Mouse (Mus musculus): ENCODE data around the gene Zfp575.
"Not testable (repeated sequence)": the region's sequence is repeated elsewhere in the genome, so short reads cannot be mapped to it uniquely, and the experiment has no call there.

Gene Zfp575

GRCm38 (mm10) chr7:24587330-24588105, at the start of gene Zfp575, which contains the start of gene Ethe1:
Gene Zfp575 (minus strand): TSS chr7:24587641.
Gene Ethe1 (plus strand): TSS chr7:24587543.
- DNase-seq = no peak

GRCm38 (mm10) chr7:24637046-24637445, 49.6 kb upstream of the Zfp575 start:
- no peak for DNase-seq

GRCm38 (mm10) chr7:24636264-24636663, 48.8 kb upstream of the Zfp575 start, which contains the start of gene Lypd3:
Gene Lypd3 (plus strand): TSS chr7:24636550.
- no peak for DNase-seq

- no peak for DNase-seq
Observed at GRCm38 (mm10) chr7:24630116-24630880, 42.9 kb upstream of the Zfp575 start.

- DNase-seq = no peak
Observed at GRCm38 (mm10) chr7:24629672-24630071, 42.2 kb upstream of the Zfp575 start.

GRCm38 (mm10) chr7:24628685-24629610, 41.5 kb upstream of the Zfp575 start:
- peak; percentile 87 to 91 for DNase-seq

- DNase-seq = no peak
Observed at GRCm38 (mm10) chr7:24622967-24623366, 35.5 kb upstream of the Zfp575 start.

GRCm38 (mm10) chr7:24621193-24621592, 33.8 kb upstream of the Zfp575 start:
- no peak for DNase-seq

GRCm38 (mm10) chr7:24619671-24620397, 32.4 kb upstream of the Zfp575 start:
- DNase-seq = no peak

GRCm38 (mm10) chr7:24618374-24618773, 30.9 kb upstream of the Zfp575 start:
- DNase-seq = not testable (repeated sequence)

GRCm38 (mm10) chr7:24617763-24618162, 30.3 kb upstream of the Zfp575 start:
- DNase-seq = no peak

GRCm38 (mm10) chr7:24614816-24615215, 27.4 kb upstream of the Zfp575 start:
- no peak for DNase-seq

GRCm38 (mm10) chr7:24612308-24612910, 25.0 kb upstream of the Zfp575 start:
- no peak for DNase-seq

GRCm38 (mm10) chr7:24611709-24612108, 24.3 kb upstream of the Zfp575 start:
- no peak for DNase-seq

- DNase-seq = peak; percentile 96 to 97
Observed at GRCm38 (mm10) chr7:24610879-24611494, 23.5 kb upstream of the Zfp575 start.

GRCm38 (mm10) chr7:24610144-24610878, 22.9 kb upstream of the Zfp575 start, which contains the start of gene Phldb3:
Gene Phldb3 (plus strand): TSS chr7:24610763.
- peak; percentile 77 for DNase-seq

GRCm38 (mm10) chr7:24608561-24608960, 21.1 kb upstream of the Zfp575 start:
- no peak for DNase-seq

GRCm38 (mm10) chr7:24608017-24608416, 20.6 kb upstream of the Zfp575 start:
- DNase-seq = peak; percentile 74 to 77

GRCm38 (mm10) chr7:24606046-24606445, 18.6 kb upstream of the Zfp575 start:
- no peak for DNase-seq

- no peak for DNase-seq
Observed at GRCm38 (mm10) chr7:24605561-24605960, 18.1 kb upstream of the Zfp575 start.
